Mouse (Mus musculus) brain, embryonic 18.5 days (tissue): ENCODE data around the gene Hoxd12.

Experiments used
- DNase-seq: peaks from one replicate; pipeline ENCODE4 v3.0.0-alpha.2; 2012; ENCODE audit warnings: low read depth, low spot score

Gene Hoxd12

DNA sequence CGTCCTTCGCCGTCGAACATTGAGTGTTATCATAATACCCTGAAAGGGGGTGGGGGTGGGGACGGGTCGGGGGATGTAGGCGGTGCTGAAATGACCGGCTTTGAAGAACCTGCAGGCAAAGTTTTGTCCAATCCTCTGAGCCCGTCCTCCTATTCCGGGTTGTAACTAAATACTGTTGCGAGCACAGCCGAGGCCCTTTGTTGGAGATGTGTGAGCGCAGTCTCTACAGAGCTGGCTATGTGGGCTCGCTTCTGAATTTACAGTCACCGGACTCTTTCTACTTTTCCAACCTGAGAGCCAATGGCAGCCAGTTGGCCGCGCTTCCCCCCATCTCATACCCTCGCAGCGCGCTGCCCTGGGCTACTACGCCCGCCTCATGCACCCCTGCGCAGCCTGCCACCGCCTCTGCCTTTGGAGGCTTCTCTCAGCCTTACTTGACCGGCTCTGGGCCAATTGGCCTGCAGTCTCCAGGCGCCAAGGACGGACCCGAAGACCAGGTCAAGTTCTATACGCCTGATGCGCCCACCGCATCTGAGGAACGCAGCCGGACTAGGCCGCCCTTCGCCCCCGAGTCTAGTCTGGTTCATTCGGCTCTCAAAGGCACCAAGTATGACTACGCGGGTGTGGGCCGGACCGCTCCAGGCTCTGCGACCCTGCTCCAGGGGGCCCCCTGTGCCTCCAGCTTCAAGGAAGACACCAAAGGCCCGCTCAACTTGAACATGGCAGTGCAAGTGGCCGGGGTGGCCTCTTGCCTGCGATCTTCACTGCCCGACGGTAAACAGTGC, at the start of gene Hoxd12:
Hoxd12 (plus strand) TSS at position 133 of the 785 bp plus-strand sequence.
- no peak for DNase-seq

- DNase-seq = no peak
Measured at GRCm38 (mm10) chr2:74635412-74635811, 39.4 kb upstream of the Hoxd12 start.

GRCm38 (mm10) chr2:74642431-74642830, 32.4 kb upstream of the Hoxd12 start:
- DNase-seq = no peak

GRCm38 (mm10) chr2:74645631-74646030, 29.2 kb upstream of the Hoxd12 start:
- DNase-seq = no peak

GRCm38 (mm10) chr2:74647082-74647864, 27.5 kb upstream of the Hoxd12 start:
- DNase-seq = no peak

DNA sequence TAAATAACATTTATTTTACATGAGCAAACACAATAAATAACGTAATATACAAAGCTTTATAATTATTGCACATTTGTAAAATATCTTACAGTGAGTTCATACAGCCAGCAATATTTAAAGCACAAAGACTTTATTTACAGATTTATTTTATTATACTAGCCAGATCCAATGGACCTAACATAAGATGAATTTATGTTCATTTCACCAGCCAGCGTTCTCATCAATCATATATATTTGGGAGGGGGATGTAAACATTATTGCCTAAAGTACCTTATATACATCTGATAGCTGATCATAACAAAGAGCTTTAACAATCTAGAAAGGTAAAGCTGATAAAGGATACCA, 21.8 kb upstream of the Hoxd12 start:
- no peak for DNase-seq

- no peak for DNase-seq
Measured at GRCm38 (mm10) chr2:74653781-74654535, 20.9 kb upstream of the Hoxd12 start.

DNA sequence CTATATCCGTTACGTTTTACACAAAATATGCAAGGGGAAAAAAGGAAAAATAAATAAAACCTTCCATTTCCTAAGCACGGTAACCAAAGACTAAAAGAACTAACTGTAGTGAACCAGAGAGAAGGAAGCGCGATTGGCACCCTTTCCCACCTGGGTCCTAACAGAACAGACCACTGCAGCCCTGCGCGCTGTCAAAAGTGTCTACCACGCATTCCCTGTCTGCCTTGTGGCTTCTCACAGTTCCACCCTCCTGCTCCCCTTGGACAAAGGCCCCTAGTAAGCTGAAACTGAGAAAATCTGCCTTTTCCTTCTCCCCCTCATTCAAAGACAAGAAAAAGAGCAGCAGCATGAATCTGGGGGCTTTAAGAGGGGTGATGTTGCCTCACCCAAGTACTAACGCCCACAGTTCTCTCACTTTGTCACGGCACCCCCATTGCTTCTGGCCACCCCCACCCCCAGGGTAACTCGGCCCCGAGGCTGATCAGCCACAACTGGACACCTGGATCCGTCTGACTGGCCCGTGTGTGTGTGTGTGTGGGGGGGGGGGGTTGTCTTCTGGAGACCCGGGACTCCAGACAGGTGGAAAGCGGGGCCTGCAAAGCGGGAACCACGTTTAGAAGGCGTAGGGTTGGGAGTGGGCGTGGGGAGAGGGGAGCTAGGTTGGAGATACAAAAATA, 19.9 kb upstream of the Hoxd12 start:
- no peak for DNase-seq

DNA sequence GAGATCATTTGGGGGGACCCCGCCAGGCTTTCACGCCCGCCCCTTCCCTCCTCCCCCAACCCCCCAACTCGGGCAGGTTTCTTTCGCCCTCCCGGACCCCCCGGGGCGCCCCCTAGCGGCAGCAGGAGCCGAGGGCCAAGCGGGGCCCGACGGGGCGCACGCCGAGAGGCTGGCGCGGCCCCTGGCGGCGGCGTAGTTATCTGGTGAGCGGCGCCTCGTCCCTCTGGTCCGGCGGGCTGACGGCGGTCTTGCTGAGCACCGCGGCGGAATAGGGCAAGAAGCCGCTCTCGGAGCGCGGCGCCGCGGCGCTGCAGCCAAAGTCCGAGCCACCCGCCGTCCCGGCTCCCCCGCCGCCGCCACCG, 19.4 kb upstream of the Hoxd12 start:
- DNase-seq = no peak

- no peak for DNase-seq
Measured at GRCm38 (mm10) chr2:74655821-74656631, 18.8 kb upstream of the Hoxd12 start.

DNA sequence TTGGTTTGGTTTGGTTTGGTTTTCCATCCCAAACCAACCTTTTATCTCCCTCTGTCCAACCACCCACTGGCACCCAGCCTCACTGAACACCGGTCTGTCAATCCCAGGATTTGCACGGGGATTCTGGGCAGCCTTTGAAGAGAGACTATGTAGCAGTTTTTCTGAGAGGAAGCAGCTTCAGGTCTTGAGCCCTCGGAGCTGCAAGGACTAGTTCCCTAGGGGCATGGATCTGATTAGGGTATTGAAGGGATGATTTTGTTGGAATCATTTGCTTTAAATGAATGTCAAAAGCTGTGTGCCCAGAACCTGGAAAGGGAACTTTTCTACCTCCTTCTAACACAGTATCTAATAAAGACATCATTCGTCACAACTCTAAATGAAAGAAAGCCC, 18.2 kb upstream of the Hoxd12 start:
- DNase-seq = no peak

GRCm38 (mm10) chr2:74657251-74658023, 17.4 kb upstream of the Hoxd12 start:
- no peak for DNase-seq

GRCm38 (mm10) chr2:74658024-74658666, 16.7 kb upstream of the Hoxd12 start:
- no peak for DNase-seq

DNA sequence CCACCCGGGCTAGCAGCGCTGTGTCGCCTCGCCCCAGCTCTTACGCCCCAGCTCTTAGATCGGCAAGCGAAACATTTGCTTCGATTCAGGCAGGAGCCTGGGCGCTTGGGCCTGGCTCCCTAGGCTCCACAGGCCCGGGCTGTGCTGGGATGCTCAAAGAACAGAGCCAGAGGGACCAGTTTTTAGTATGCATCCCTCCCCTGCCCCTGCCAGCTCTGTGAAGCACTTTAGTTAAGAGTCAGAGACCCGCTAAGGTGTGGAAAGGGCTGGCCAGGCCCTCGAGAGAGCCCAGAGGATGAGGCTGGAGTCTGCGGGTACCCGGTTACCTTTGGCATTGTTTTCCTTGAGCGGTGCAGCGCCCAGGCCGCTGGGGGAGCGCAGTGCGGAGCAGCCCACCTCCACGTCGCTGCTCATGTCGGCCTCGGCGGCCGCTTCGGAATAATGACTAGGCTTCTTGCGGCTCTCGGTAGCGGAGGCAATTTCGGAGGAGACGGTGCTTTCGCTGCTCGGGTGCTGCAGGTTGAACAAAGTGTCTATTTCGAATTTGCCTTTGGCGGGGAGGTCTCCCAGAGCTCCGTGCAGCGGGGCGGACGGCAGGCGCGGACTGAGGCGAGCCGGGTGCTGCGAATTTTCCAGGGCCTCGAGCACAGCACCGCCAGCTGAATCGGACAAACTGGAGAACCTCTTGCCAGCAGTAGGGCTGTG, 16.0 kb upstream of the Hoxd12 start:
- no peak for DNase-seq

DNA sequence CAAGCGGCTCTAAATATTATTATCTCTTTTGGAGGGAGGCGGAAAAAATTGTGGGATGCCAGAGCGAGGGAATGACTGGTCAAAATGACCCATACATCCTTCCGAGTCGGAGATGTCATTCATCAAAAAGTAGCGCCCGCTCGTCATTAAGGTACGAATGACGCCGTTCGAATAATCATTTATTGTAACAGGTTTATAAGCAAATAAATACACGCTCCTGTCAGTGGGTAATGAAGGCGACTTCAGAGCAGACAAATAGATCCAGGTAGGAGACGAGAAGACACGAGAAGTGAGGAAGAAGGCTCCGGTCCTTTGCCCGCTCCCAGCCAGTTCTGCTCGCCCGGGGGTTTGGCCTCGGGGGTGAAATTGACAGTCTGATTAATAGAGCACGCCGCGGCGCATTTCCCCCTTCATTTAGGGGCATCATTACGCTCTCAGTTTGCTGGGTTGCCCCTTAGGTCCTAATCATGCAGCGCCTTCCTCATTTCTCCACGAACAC, 15.3 kb upstream of the Hoxd12 start, which contains the start of gene Evx2:
Evx2 (minus strand) TSS at position 51 of the 499 bp plus-strand sequence.
- DNase-seq = no peak

DNA sequence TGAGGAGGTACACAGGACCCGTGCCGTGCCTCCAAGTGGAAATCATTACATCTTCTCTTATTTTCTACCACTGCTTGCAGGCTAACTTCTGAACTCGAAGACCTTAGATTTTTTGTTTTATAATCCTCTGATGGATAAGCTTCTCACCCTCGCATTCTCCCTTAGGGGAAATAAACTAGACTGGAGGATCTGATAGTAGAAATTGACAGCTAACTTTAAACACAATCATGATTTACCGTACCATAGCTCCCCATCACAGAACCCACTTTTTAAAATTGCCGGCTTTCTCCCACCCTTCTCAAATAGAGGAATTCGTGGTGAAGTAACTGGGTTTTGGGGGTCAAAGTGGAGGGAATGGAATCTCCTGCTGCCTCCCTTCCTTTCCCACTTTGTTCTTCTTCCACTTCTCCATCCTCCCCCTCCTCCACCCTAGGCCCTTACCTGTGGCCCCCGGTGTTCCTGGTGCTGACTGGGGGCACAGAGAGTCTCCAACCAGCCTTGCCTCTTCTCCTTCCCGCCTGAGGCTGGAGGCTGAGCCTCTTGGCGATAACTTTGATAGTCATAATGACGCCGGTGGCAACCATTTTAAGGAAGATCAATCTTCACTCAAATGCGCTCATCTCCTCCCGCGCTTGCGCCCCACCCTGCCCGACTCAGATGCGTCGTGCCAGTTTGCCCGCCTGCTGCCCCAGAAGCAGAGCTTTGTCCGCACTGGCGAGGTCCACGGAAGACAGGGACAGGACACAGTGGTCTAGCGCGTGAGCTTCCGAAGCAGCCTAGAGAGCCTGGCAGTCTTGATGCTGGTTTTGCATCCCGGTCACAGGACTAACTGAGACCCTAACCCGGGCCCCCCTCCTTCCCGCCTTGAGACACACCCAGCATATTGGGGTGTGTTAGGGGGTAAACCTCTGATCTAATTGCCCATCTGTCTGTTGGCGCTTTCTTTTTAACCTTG, 14.1 kb upstream of the Hoxd12 start:
- no peak for DNase-seq

DNA sequence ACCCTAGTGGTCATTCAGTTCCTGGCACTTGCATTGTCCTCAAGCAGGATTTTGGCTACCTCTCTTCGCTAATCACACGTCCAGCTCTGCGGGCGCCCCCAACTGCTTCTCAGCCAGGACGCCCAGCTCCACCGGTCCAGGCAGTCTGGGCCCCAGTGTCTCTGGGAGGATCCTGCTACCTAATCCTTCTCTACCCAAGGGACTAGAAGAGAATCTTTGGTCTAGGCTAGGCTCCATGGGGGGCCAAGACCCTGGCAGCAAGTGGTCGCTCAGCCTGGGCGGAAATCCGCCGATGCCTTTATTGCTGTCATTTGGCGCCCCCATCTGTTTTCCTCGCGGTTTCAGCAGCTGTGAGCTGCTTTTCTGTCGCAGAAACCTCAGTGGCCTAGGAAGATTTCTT, 13.1 kb upstream of the Hoxd12 start:
- no peak for DNase-seq
